Mouse (Mus musculus): Measurements from ENCODE around the gene Atp23. TPM values are rescaled to one million over a fixed set of nuclear protein-coding genes. Genes with fewer than 3 reads are reported as not detected.
"Not testable (repeated sequence)": the region's sequence is repeated elsewhere in the genome, so short reads cannot be mapped to it uniquely, and the experiment has no call there.

Atp23 gene
- total RNA-seq, 1 experiment from 2014 or later, result 7.9 TPM

DNA sequence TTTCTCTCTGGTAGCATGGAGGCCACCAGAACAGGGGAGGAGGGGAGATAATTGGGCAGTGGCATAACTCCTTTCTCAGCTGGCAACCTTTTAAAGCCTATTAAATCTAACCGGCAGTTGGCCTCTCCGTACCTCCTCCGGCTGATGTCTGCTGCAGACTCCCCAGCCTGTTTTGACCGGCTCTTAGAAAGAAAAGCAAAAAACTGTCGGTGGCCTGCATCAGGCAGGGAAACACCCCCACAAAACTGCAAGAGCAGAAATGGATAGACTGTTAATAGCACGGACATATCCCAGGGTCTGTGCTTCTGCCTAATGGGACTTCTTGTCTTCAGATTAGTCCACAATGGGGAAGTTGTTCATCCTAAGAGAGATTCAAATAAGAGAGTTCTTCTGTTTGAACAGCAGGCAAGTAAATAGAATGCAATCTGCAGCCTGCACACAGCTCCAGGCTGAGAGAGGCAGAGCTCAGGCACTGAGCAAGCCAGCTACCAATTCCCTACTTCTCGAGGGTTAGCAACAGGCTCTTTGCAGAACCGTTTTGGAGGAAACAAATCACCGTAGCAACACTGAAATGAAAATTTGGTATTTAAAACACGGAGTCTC lies 55.7 kb downstream of the Atp23 start:
- no peak for ATAC-seq (replicated peaks in 1 of 2; ENCODE audit: insufficient read depth in 1 of 2, low FRiP score in 2 of 2, low TSS enrichment in 1 of 2, low read depth in 1 of 2, poor library complexity in 2 of 2, severe bottlenecking in 2 of 2)

DNA sequence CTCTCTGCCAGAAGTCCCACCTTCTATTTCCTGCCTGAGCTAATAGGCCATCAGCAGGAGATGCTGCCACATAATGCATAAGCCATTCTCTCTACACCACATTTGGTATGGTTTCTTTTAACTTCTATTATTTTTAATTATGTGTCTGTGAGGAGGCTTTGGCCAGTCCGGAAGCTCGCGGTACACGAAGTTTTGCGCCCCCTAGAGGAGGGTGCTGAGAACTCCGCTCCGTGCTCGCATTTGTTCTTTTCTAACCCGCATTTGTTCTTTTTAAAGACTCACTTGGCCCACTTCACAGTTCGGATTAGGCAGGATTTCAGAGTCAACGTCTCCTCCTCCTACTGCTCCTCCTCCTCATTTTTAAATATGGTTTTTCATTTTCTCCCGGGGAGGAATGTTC lies 56.5 kb downstream of the Atp23 start:
- no peak for ATAC-seq (replicated peaks in 1 of 2; ENCODE audit: insufficient read depth in 1 of 2, low FRiP score in 2 of 2, low TSS enrichment in 1 of 2, low read depth in 1 of 2, poor library complexity in 2 of 2, severe bottlenecking in 2 of 2)

DNA sequence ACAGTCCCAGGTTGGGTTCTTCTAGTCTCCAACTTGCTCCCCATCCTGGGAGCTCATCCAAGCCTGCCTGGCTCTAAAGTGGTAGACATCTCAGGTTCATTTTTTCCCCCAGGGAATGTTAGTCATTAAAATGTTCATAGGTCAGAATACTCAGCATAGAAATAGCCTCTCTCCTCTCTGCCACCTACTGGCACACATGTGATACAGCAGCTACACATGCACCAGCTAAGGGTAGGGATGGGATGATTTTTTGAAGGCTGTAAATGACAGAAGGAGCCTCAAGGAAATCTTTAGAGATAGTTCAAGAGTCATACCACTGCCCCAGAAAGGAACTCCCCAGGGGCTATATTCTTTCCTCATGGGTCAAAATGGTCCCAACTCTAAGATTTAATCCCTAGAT lies 60.9 kb downstream of the Atp23 start:
- no peak for ATAC-seq (replicated peaks in 1 of 2; ENCODE audit: insufficient read depth in 1 of 2, low FRiP score in 2 of 2, low TSS enrichment in 1 of 2, low read depth in 1 of 2, poor library complexity in 2 of 2, severe bottlenecking in 2 of 2)

DNA sequence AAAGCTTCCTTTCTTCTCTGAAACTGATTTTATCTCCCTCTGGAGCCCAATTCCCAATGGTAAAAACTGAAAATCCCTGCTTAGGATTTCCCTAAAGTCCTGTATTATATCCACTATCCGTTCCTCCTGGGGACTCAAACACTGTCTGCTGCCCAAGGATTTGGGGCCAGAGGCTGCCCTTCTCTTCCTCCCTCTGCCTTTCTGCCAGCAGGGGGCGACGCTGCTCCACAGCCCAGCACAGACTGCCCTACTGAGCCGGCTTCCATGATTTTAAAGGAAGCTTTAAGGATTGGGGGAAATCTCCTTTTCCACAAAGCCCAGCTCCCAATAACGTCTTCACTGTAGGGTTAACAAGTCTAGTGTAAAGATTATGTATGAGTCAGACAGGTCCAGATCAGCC lies 68.1 kb downstream of the Atp23 start:
- 0 out of 4 replicates have a peak, but pooled peaks of 1 of the 2 experiments have one; percentile 54 for ATAC-seq (replicated peaks in 1 of 2; ENCODE audit: insufficient read depth in 1 of 2, low FRiP score in 2 of 2, low TSS enrichment in 1 of 2, low read depth in 1 of 2, poor library complexity in 2 of 2, severe bottlenecking in 2 of 2)

DNA sequence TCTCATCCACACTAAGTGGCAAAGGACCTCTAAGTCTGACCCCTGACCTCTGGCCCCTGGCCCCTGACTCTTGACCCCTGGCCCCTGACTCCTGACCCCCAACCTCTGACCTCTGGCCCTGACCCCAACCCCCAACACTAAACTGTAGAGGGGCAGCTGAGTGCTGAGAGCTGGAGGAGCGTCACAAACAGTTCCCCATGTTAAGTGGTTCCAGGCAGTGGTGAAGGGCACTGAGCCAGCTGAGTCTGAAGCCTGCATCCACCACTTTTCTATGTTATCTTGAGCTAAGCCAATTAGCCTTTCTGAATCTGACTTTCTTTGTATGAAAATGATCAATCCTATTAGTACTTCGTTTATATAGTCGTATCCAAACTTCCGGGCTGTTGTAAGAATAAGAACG lies 69.8 kb downstream of the Atp23 start:
- peak; percentile 41 to 54; a peak in 1 of 4 replicates for ATAC-seq (replicated peaks in 1 of 2; ENCODE audit: insufficient read depth in 1 of 2, low FRiP score in 2 of 2, low TSS enrichment in 1 of 2, low read depth in 1 of 2, poor library complexity in 2 of 2, severe bottlenecking in 2 of 2)

DNA sequence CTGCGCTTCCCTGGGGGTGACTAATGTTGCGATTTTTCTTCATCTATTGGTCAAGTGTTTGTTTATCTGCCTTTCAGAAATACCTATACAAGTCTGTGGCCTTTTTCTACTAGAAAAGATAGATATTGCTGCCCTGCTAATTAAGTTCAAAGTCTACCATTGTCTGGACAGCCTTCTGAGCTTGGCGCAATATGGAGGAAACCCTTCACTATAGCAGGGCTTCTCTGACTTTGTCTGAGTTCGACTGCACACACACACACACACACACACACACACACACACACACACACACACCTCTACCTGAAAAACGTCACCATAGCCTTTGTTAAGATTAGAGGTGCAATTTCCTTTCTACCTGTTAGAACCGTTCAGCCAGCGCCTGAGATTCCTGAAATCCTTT lies 72.5 kb downstream of the Atp23 start:
- no peak for ATAC-seq (replicated peaks in 1 of 2; ENCODE audit: insufficient read depth in 1 of 2, low FRiP score in 2 of 2, low TSS enrichment in 1 of 2, low read depth in 1 of 2, poor library complexity in 2 of 2, severe bottlenecking in 2 of 2)

DNA sequence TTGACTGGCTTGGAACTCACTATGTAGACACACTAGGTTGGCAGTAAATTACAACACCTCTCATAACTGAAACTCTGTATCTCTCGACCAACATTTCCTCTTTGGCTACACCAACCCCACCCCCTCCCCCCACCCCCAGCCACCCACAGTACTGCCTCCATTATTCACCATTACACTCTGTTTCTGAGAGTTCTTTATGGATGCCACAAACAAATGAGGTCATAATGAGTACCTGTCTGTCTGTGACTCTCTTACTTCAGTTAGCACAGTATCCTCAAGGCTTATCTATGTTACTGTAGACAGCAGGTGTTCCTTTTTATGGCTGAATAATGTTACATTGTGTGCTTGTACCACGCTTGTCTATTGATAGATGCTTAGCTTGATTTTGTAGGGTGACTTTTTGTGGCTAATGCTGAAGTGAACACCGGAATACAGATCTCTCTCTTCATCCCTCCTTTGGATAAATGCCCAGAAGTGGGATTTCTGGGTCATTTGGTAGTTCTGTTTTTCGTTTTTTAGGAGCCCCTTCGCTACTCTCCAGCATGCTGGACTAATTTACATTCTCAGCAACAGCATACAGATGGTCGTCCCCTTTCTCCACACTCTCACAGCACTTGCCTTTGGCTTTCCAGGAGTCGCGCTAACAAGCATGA lies 73.1 kb downstream of the Atp23 start:
- peak; percentile 85 to 87 for ATAC-seq (replicated peaks in 1 of 2; ENCODE audit: insufficient read depth in 1 of 2, low FRiP score in 2 of 2, low TSS enrichment in 1 of 2, low read depth in 1 of 2, poor library complexity in 2 of 2, severe bottlenecking in 2 of 2)

DNA sequence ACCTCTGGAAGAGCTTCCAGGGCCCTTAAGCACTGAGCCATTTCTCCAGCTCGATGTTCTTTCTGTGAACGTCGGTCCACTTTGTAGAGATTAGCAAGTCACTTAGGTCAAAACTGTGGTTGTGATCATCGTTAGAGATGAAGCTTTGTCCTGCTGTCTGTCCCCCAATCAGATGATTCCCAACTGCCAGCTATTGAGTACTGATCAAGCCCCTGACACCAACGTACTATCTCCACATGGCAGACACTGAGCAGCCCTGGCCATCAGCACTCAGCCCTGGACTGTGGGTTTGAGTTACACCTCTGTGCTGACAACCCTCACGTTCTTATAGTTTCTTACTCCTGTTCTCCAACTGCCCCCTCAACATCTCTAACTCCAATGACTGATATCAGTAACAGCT lies 74.2 kb downstream of the Atp23 start:
- ATAC-seq (replicated peaks in 1 of 2; ENCODE audit: insufficient read depth in 1 of 2, low FRiP score in 2 of 2, low TSS enrichment in 1 of 2, low read depth in 1 of 2, poor library complexity in 2 of 2, severe bottlenecking in 2 of 2), result no peak

DNA sequence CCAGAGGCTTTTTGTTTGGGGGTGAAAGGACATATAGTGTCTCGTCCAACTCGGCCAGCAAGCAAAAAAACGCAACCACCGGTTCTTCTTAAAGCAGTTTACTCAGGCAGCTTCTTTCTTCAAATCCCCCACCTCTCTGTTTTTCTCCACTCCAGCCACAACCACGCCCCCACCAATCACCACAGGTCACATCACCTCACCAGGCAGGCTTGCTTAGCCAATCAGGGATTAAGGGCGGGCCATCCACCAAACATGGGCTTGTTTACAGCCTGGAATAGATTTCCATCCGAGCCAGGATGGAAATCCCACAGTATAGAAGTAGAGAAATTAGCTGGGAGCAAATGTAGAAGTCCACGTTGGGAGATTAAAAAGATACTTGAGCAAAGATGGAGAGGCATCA lies 74.9 kb downstream of the Atp23 start:
- not testable (repeated sequence) for ATAC-seq (replicated peaks in 1 of 2; ENCODE audit: insufficient read depth in 1 of 2, low FRiP score in 2 of 2, low TSS enrichment in 1 of 2, low read depth in 1 of 2, poor library complexity in 2 of 2, severe bottlenecking in 2 of 2)

DNA sequence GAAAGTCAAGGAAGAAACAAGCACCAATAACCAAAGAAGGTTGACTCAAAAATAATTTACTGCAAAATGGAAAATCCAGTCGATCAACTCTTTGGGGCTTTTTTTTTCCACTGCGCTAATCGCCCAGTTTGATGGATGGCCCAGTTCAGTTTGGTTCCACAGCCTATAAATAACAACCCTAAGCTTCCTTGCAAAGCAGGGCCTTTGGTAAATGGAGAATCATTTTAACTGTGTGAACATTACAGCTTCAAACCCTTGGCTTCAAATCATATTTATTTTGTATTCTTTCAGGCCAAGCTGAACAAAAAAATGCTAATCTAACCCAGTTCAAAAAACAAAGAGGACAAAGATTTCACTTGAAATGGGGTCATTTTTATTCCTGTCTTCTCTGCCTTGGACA lies 78.7 kb downstream of the Atp23 start:
- ATAC-seq (replicated peaks in 1 of 2; ENCODE audit: insufficient read depth in 1 of 2, low FRiP score in 2 of 2, low TSS enrichment in 1 of 2, low read depth in 1 of 2, poor library complexity in 2 of 2, severe bottlenecking in 2 of 2), result peak in 1 of 2 experiments; percentile 53; a peak in 1 of 4 replicates

Other genes with a start within 250 kb of the Atp23 start
- gene Ctdsp2, start 77.4 kb upstream of the Atp23 start, total RNA-seq (2017), result 41.1 and 46.3 TPM in 2 replicates
- gene Avil, start 99.4 kb upstream of the Atp23 start, total RNA-seq (2017), result 0.30 TPM in 1 of 2 replicates, not detected in the other
- 23.6 and 35.5 TPM in 2 replicates for gene Tsfm, start 129.5 kb upstream of the Atp23 start, total RNA-seq (2017)
- gene Mettl1, start 140.1 kb upstream of the Atp23 start, total RNA-seq (2017), result 16.5 and 19.4 TPM in 2 replicates
- not detected in 2 replicates for gene Eef1akmt3, start 140.2 kb upstream of the Atp23 start, total RNA-seq (2017)
- gene Cyp27b1, start 146.9 kb upstream of the Atp23 start, total RNA-seq (2017), result 0.25 TPM in 1 of 2 replicates, not detected in the other
- gene March9, start 158.8 kb upstream of the Atp23 start, total RNA-seq (2017), result 0.89 and 2.2 TPM in 2 replicates
- gene Cdk4, start 162.2 kb upstream of the Atp23 start, total RNA-seq (2017), result 483 and 646 TPM in 2 replicates
- 54.5 and 56.6 TPM in 2 replicates for gene Tspan31, start 168.9 kb upstream of the Atp23 start, total RNA-seq (2017)
- 59.3 and 89.6 TPM in 2 replicates for gene Agap2, start 173.9 kb upstream of the Atp23 start, total RNA-seq (2017)
- 157 and 201 TPM in 2 replicates for gene Os9, start 219.8 kb upstream of the Atp23 start, total RNA-seq (2017)